Mouse (Mus musculus): Measurements from ENCODE around the gene Treh. TPM values are rescaled to one million over a fixed set of nuclear protein-coding genes. Genes with fewer than 3 reads are reported as not detected.

Treh gene
- polyA plus RNA-seq, 1 experiment: 0.10 TPM

DNA sequence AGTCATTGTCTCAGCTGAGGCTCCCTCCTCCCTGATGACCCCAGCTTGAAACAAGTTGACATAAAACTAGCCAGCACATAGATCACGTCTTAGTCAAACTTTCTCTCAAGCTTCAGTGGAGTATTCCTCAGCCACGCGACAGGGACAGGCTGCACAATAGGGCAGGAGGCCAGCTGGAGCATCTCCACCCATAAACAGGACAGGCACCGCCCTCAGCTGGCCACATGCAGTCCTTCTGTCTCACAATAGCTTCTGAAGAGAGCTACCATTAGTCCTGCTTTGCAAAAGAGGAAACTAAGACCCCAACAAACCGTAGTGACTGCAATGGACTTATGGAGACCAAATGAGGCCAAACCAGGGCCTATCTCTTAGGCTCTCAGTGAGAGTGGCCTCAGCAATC is 27.6 kb upstream of the Treh start:
- TF ChIP-seq POLR2A (IDR thresholded peaks at IDR 0.05; ENCODE audit: extremely low read depth, insufficient read depth, low read length): no peak
- Histone ChIP-seq H3K4me1 (ENCODE audit: control insufficient read depth, insufficient read depth, low read length) (no peaks in the 10 kb centered on the region), H3K27ac (ENCODE audit: insufficient read depth, low read length) (no peak overlapping the region), H3K4me3 (ENCODE audit: insufficient read depth, low read length) (no peak overlapping the region)

DNA sequence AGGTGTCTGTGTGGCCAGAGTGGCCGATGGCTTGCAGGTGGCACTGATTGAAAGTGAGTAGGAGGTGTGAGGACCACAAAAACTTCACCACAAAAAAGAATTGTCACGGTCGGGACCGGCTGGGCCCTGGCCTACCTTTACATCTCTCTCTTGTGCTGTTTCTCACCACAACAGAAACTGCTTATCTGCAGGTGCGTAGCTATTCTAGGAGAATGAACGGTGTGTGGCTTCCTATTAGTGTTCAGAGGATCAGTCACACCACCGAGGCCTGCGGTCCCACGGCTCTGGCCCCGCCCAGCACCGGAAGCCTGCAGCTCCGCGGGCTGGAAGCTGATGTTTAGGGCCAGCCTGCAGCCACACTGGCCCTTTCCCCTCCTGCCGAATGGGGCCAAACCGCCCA is 27.1 kb upstream of the Treh start:
- TF ChIP-seq CTCF (IDR thresholded peaks at IDR 0.05; ENCODE audit: extremely low read depth, insufficient read depth, low read length) (no peak), POLR2A (IDR thresholded peaks at IDR 0.05; ENCODE audit: extremely low read depth, insufficient read depth, low read length) (no peak)
- H3K4me3 ChIP-seq (ENCODE audit: insufficient read depth, low read length): no peak overlapping the region
- no peaks in the 10 kb centered on the region for H3K4me1 ChIP-seq (ENCODE audit: control insufficient read depth, insufficient read depth, low read length)
- H3K27ac ChIP-seq (ENCODE audit: insufficient read depth, low read length): no peak overlapping the region

DNA sequence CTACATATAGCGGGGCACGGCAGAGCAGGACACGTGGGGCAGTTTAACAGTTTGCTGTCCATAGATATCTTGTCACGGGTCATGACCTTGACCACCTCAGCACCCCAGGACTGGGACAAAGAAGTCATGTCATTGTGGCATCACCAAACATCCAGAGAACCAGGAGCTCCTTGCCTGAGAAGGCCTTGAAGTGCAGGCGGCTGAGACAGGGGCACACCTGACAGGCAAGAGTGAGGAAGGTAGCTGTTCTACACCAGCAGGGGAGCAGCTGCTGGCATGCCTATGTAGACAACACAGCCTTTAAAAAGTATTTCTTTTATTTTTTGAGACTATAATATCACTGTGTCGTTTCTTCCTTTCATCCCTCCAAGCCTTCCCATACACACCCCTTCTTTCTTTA is 26.7 kb upstream of the Treh start:
- Histone ChIP-seq H3K4me3 (ENCODE audit: insufficient read depth, low read length) (no peak overlapping the region), H3K4me1 (ENCODE audit: control insufficient read depth, insufficient read depth, low read length) (no peaks in the 10 kb centered on the region), H3K27ac (ENCODE audit: insufficient read depth, low read length) (no peak overlapping the region)
- TF ChIP-seq POLR2A (IDR thresholded peaks at IDR 0.05; ENCODE audit: extremely low read depth, insufficient read depth, low read length) (no peak), CTCF (IDR thresholded peaks at IDR 0.05; ENCODE audit: extremely low read depth, insufficient read depth, low read length) (no peak)

DNA sequence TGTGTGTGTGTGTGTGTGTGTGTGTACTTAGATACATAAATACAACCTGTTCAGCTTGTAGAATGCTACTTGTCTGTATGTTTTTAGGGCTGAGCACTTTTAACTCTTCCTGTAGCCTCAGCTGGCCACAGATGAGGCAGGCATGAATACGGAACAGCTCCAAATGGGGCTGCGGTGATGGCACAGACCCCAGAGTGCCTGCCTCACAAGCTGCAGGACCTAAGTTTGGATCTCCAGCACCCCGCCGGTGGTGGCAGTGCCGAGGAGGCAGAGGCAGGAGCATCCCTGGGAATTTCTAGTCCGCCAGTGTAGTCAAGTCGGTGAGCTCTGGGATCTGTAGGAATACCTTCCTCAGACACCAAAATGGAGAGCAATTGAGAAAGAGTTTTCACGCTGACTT is 26.0 kb upstream of the Treh start:
- no peak overlapping the region for H3K27ac ChIP-seq (ENCODE audit: insufficient read depth, low read length)
- TF ChIP-seq CTCF (IDR thresholded peaks at IDR 0.05; ENCODE audit: extremely low read depth, insufficient read depth, low read length) (no peak), POLR2A (IDR thresholded peaks at IDR 0.05; ENCODE audit: extremely low read depth, insufficient read depth, low read length) (no peak)
- no peak overlapping the region for H3K4me3 ChIP-seq (ENCODE audit: insufficient read depth, low read length)
- H3K4me1 ChIP-seq (ENCODE audit: control insufficient read depth, insufficient read depth, low read length): no peaks in the 10 kb centered on the region

DNA sequence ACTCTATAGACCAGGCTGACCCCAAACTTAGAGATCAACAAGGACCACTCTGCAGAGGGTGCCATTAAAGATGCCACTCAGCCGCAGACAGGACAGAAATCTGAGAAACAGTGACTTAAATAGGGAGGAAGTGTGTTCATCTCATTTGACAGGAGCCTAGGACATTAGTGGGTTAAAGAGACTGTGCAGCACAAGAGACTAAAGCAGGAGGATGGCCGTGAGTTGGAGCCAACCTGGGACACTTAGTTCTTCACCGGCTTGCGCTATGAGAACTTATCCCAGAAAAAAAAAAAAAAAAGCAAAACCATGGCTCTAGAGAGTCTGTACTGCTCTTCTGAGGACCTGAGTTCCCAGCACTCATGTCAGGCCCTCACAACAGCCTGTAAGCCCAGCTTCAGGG is 25.4 kb upstream of the Treh start:
- no peak for TF ChIP-seq CTCF (IDR thresholded peaks at IDR 0.05; ENCODE audit: extremely low read depth, insufficient read depth, low read length)
- TF ChIP-seq POLR2A (IDR thresholded peaks at IDR 0.05; ENCODE audit: extremely low read depth, insufficient read depth, low read length): no peak
- H3K4me1 ChIP-seq (ENCODE audit: control insufficient read depth, insufficient read depth, low read length): no peaks in the 10 kb centered on the region
- no peak overlapping the region for H3K27ac ChIP-seq (ENCODE audit: insufficient read depth, low read length)
- H3K4me3 ChIP-seq (ENCODE audit: insufficient read depth, low read length): no peak overlapping the region

DNA sequence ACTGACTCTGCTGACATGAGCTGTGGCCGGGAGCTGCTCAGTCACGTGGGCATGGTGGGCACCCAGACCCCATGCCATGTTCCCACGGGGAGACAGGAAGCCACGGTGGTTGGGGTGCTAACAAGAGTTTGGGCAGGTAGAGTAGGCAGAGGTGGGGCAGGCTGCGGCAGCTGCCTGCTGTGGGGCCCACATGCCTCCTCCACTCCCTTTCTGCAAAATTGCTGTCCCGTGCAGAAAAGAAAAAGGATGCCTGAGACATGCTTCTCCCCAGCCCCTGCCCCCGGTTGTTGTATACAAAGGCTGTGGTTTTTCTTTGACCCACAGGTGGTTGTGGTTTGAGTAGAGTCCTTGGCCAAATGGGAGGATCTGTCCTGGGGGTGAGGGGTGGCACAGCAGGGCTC is 24.2 kb upstream of the Treh start:
- no peaks in the 10 kb centered on the region for H3K4me1 ChIP-seq (ENCODE audit: control insufficient read depth, insufficient read depth, low read length)
- TF ChIP-seq POLR2A (IDR thresholded peaks at IDR 0.05; ENCODE audit: extremely low read depth, insufficient read depth, low read length) (no peak), CTCF (IDR thresholded peaks at IDR 0.05; ENCODE audit: extremely low read depth, insufficient read depth, low read length) (no peak)
- H3K27ac ChIP-seq (ENCODE audit: insufficient read depth, low read length): no peak overlapping the region
- H3K4me3 ChIP-seq (ENCODE audit: insufficient read depth, low read length): no peak overlapping the region

DNA sequence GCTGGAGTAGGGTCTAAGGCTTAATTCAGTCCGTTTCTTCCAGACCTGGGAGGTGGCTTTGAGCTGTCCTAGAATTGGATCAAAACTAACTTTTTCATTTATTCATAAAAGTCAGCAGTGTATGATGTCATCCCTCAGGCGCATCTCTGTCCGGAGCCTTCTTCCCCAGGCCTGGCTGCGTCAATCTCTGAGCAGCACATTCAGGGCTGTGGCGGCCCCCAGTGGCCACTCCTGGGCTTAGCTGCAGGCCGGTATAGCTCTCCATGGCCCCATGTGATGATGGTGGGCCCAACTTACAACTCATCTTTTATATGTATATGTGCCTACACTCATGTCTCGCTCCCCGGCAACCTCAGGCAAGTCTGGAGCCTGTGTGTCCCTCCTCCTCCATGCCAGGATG is 21.0 kb upstream of the Treh start:
- TF ChIP-seq CTCF (IDR thresholded peaks at IDR 0.05; ENCODE audit: extremely low read depth, insufficient read depth, low read length): peak; percentile 68
- TF ChIP-seq POLR2A (IDR thresholded peaks at IDR 0.05; ENCODE audit: extremely low read depth, insufficient read depth, low read length): no peak
- no peak overlapping the region for H3K27ac ChIP-seq (ENCODE audit: insufficient read depth, low read length)
- H3K4me1 ChIP-seq (ENCODE audit: control insufficient read depth, insufficient read depth, low read length): no peaks in the 10 kb centered on the region
- no peak overlapping the region for H3K4me3 ChIP-seq (ENCODE audit: insufficient read depth, low read length)

DNA sequence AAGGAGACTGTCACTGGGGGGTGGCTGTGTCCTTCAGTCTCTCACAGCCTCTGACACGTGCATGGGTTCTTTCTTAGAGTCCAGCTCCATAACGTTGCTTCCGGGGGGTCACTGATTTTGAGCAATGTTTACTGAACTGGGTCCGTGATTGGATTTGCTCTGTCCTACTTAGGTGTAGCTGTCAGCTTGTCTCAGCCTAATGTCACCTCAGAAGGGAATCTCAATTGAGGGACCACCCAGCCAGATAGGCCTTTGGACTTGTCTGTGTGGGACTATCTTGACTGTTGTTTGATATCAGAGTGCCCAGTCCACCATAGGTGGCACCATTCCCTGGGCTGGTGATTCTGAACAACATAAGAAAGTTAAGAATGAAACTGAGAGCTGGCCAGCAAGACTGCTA is 19.1 kb upstream of the Treh start:
- Histone ChIP-seq H3K27ac (ENCODE audit: insufficient read depth, low read length) (no peak overlapping the region), H3K4me3 (ENCODE audit: insufficient read depth, low read length) (no peak overlapping the region), H3K4me1 (ENCODE audit: control insufficient read depth, insufficient read depth, low read length) (no peaks in the 10 kb centered on the region)
- TF ChIP-seq CTCF (IDR thresholded peaks at IDR 0.05; ENCODE audit: extremely low read depth, insufficient read depth, low read length) (no peak), POLR2A (IDR thresholded peaks at IDR 0.05; ENCODE audit: extremely low read depth, insufficient read depth, low read length) (no peak)

DNA sequence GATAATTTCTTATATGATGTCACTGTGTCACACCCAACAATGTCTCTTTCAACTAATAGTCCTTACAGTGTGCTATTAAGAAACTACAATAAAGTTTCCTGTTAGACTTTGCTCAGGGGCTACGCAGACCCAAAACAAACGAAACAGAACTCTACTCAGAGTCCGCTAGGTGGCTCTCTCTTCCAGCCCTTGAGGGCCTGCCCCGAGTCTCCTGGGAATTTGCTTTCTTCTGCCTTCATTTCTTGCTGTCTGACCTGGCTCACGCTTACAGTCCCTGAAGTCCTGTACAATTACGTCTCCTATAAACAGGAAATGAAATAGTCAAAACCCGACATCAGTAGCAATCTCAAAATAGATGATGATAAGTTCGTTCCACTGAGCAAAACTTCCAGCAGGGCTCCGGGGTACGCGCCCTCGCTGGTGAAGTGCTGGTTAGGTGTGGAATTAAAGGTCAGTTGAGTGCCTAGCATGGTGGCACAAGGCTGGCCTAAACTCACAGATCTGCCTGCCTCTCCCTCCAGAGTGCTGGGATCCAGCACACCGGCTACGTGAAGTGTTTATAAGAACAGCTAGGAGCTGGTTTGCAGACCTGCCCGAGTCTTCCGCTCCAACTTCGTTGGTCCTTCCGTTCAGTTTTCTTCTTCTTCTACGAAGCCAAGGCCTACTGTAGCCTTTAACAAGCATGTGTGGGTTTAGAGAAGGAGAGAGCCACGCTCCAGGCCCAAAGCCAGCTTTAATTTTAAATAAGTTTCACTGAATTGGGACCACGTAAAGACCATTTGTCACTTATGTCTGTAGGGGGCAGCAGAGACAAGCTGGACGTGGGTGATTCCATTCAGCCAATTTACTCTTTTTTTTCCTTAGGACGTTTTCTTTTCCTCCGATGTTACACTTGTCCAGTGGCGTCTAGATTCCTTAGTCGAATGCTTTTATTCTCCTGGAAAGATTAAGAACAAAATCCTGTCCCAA is 17.7 kb upstream of the Treh start:
- no peak for TF ChIP-seq POLR2A (IDR thresholded peaks at IDR 0.05; ENCODE audit: extremely low read depth, insufficient read depth, low read length)
- TF ChIP-seq CTCF (IDR thresholded peaks at IDR 0.05; ENCODE audit: extremely low read depth, insufficient read depth, low read length): peak; percentile 72
- Histone ChIP-seq H3K27ac (ENCODE audit: insufficient read depth, low read length) (no peak overlapping the region), H3K4me1 (ENCODE audit: control insufficient read depth, insufficient read depth, low read length) (no peaks in the 10 kb centered on the region), H3K4me3 (ENCODE audit: insufficient read depth, low read length) (no peak overlapping the region)

DNA sequence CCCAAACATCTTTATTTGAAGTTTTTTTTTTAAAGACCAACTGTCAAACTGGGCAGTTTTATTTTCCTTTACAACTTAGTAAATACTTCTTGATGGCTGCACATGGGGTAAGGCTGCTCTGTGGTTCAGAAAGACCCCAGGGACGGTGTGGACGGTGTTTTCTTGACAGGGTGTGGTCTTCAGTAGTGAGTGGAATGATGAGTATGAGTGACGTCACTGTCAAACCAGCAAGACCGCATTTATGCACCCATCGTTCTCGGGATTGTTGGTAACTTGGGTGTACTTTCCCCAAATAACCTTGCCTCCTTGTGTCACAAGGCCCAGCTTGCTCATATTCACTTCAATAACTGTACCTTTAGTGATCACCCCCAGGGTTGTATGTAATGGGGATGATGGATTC is 9.3 kb upstream of the Treh start:
- TF ChIP-seq CTCF (IDR thresholded peaks at IDR 0.05; ENCODE audit: extremely low read depth, insufficient read depth, low read length) (no peak), POLR2A (IDR thresholded peaks at IDR 0.05; ENCODE audit: extremely low read depth, insufficient read depth, low read length) (no peak)
- Histone ChIP-seq H3K4me3 (ENCODE audit: insufficient read depth, low read length) (no peak overlapping the region), H3K27ac (ENCODE audit: insufficient read depth, low read length) (no peak overlapping the region), H3K4me1 (ENCODE audit: control insufficient read depth, insufficient read depth, low read length) (no peaks in the 10 kb centered on the region)

Data from cortical plate, adult 2 months (tissue).